Mouse (Mus musculus) adrenal gland (tissue): ENCODE results near the gene Ptpre.
"Not testable (repeated sequence)": the region's sequence is repeated elsewhere in the genome, so short reads cannot be mapped to it uniquely, and the experiment has no call there.

Experiments
- intact Hi-C: fragments of 180-260 bp; cut with DNase I; formaldehyde crosslinking; loops from one replicate; pipeline ENCODE4 v1.15.1; 2025

Ptpre gene

GRCm38 (mm10) chr7:135673576-135673975 is 136.3 kb downstream of the Ptpre start:
- intact Hi-C loops = no loop called here

GRCm38 (mm10) chr7:135676722-135677121 is 139.4 kb downstream of the Ptpre start:
- intact Hi-C loops = no loop called here

DNA sequence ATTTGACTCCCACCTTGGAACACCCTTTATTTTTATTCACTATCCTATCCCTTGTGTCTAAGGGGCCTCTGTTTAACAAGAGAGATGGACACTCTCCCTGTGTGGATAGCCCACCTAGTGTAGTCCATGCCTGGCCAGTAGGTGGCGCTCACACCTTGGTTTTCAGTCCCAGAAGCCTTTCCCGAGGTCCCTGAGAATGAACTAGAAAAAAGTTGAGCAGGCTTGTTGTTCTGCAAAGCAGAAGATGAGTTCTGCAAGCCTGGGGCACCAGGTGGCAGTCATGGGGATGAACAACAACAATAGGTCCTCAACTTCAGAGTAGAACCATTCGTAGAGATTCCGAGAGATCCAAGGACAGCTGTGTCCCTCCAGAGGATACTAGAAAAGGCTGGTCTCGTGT is 143.1 kb downstream of the Ptpre start:
- intact Hi-C loops = loop anchor here (5.0 kb wide), 1 partner anchor 57 kb away; no protein-coding TSS in a partner anchor

DNA sequence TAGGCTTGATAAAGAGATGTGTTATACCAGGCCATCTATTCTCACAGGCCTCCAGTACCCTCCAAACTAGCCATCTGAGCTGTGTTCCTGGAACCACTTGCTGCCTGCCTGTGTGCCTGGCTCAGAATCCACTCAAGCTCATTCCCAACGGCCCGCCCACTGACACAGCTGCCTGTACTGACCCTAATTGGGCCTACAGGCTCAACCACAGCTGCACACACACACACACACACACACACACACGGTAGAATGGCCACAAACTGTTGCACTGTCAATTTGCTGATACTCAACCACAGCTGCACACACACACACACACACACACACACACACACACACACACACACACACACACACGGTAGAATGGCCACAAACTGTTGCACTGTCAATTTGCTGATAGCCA is 146.8 kb downstream of the Ptpre start:
- intact Hi-C loops = loop anchor here (5.0 kb wide), 1 partner anchor 53 kb away; no protein-coding TSS in a partner anchor

- intact Hi-C loops = loop anchor here (5.0 kb wide), 1 partner anchor 52 kb away; no protein-coding TSS in a partner anchor
Observed at GRCm38 (mm10) chr7:135684938-135685337, 147.7 kb downstream of the Ptpre start.

DNA sequence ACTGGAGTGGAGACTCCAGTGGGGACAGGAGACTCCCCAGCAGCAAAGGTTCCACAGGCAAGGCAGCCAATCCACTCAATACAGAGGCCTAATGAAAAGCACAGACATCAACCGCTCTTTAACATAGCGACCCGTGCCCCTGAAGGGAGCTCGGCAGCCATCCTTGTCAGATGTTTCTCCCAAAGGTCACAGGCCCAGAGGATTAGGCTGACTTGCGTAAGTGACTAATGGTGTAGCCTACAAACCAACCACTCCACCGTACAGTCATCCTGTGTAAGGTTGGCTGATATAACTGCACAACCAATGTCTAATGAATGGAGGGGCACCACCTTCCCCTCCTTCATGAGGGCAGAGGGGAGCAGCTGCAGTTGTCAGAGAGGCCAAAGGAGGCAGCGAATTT is 152.1 kb downstream of the Ptpre start:
- intact Hi-C loops = loop anchor here (2.0 kb wide), 1 partner anchor 55 kb away; no protein-coding TSS in a partner anchor

DNA sequence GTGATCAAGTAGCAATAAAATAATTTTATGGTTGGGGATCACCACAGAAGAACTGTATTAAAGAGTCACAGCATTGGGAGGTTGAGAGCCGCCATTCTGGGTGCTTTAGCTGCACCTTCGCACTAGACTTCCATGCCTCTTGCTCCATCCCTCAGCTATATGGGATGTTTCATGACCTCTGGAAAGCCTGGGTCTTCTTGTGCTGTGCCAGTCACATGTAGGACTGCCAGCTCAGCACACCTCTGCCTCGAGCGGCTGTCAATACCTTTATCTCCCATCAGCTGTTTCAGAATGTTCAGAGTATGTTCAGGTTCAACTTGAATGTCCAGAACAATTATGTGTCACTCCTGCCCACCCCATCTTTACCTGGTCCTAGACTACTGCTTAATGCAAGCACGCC is 154.7 kb downstream of the Ptpre start:
- intact Hi-C loops = no loop called here

- intact Hi-C loops = no loop called here
Observed at GRCm38 (mm10) chr7:135694130-135694529, 156.8 kb downstream of the Ptpre start.

DNA sequence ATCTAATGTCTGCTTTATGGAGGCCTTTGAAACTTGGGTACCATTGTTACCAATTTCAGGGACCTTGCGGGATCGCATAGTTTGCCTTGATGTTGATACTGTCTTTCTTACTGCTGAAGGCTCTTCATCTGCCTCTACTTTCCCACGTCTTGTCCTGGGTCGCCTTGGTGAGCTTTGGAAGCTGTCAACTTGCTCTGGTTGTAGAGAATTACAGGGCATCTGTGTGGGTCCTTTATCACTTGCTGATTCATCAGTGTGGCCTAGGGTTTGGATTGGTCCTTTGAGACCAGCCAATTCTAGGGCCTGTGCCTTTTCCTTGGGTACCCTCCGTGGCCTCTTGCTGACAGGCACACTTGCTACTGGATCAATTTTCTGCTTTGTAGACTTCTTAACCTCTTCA is 157.5 kb downstream of the Ptpre start:
- intact Hi-C loops = no loop called here

- intact Hi-C loops = no loop called here
Observed at GRCm38 (mm10) chr7:135696127-135696526, 158.8 kb downstream of the Ptpre start.

GRCm38 (mm10) chr7:135697021-135697740 is 159.9 kb downstream of the Ptpre start:
- intact Hi-C loops = not testable (repeated sequence)

DNA sequence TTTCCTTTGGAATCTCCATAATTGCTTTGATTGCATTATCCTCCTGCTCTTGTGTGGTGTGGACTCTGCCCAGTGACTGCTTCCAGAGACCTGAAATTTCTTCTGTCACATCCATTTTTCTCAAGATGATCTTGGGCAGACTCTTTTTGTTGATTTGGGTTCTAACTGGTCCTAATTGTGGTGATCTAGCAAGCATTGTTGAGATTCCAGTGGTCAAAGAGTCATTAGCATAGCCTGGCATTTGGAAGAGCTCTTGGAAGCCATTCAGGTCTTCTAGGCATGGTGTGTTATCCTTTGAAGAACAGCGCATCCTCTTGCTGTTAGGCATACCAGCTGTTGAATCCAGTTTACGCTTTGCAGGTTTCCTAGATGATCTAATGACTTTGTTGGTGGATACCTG is 161.1 kb downstream of the Ptpre start:
- intact Hi-C loops = no loop called here

- intact Hi-C loops = not testable (repeated sequence)
Observed at GRCm38 (mm10) chr7:135699351-135699750, 162.1 kb downstream of the Ptpre start.

DNA sequence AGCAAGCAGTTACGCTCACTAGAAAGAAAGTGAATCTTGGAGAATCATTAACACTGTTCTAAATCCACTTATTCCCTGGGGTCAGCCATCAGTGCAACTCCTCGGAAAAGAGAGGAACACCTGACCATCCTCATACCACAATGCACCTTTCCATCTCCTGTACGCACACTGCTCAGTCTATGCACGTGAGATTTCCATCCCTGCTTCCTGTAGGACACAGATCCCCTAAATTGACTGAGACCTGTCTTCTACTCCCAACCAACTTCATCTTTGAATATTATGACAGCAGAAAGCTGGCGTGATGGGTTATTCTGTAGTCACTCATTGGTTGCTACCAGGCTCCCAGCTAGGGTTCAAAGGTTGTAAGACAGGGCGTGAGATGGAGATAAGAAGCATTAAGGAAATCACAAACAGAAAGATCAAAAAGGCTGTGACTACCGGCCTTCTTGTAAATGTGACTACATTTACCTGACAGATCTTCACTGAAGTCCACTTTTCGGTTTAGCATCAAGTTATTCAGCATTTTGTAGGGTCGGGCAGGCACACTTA is 166.4 kb downstream of the Ptpre start:
- intact Hi-C loops = no loop called here

- intact Hi-C loops = no loop called here
Observed at GRCm38 (mm10) chr7:135704251-135704650, 167.0 kb downstream of the Ptpre start.

DNA sequence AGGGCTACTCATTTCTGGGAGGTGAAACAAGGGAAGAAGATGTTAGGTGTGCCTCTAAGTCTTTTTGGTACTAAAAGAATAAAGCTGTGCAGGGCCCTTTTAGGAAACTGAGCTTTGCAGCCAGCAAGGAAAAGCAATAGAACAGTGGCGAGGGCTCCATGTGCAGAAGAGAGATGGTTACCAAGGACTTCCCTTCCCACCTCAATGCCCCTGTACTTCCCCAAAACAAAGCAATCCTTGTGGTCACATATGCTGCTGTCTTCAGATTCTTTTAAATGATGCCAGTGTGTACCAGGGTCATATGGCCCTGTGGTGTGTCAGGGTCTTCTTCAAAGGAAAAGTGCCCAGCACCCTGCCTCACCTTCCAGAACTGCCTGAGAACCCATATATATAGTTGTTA is 167.8 kb downstream of the Ptpre start:
- intact Hi-C loops = no loop called here

DNA sequence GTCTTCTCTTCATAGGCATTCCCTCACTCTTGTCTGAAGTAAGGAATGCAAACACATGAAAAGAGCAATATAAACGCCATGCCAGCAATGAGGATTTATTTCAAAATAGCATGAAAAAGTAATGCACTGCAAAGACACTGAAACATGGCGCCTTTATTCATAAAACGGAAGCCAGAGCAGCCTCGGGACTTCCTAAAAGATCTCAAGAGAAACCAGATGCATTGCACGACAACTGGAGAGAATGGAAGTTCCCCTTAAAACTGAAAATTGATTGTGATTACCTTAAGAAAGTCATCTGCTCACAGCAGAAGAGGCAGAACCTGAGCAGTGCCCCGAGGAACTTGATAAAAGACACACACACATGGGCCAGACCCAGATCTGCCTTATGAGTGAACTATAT is 168.5 kb downstream of the Ptpre start:
- intact Hi-C loops = no loop called here

DNA sequence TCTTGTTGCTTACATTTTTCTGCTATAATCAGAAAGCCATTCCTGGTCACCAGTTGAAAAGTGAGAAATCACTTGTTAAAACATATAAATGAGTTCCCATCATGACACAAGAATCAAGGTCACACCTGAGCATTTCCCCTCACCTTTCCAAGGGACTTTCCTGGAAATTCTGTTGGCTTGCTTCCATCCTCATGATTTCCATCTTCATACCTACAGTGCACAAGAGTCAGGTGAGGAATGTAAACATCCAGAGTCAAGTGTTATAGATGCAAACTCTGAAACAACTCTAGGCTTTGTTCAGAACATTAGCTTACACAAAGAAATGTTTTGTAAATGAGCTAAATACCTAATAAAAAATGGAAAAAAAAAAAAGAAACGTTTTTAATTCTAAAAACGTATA is 173.4 kb downstream of the Ptpre start:
- intact Hi-C loops = no loop called here

DNA sequence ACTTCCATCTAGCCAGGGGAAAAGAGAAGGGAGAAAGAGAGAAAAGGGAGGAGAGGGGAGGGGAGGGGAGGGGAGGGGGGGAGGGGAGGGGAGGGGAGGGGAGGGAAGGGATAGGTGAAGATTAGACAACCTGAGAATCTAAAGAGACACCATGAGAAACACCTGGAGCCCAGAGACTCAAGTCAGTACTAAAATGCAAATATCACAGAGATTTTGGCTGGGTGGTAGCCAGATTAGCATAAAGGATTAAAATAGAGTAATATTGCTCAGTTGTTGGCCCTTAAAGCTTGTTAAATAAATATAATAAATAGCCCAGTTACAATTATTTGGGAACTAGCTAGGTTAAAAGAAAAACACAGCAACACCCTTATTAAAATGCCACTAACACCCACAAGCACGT is 175.3 kb downstream of the Ptpre start:
- intact Hi-C loops = no loop called here

- intact Hi-C loops = no loop called here
Observed at GRCm38 (mm10) chr7:135713326-135713725, 176.0 kb downstream of the Ptpre start.

- intact Hi-C loops = no loop called here
Observed at GRCm38 (mm10) chr7:135715166-135715565, 177.9 kb downstream of the Ptpre start.

DNA sequence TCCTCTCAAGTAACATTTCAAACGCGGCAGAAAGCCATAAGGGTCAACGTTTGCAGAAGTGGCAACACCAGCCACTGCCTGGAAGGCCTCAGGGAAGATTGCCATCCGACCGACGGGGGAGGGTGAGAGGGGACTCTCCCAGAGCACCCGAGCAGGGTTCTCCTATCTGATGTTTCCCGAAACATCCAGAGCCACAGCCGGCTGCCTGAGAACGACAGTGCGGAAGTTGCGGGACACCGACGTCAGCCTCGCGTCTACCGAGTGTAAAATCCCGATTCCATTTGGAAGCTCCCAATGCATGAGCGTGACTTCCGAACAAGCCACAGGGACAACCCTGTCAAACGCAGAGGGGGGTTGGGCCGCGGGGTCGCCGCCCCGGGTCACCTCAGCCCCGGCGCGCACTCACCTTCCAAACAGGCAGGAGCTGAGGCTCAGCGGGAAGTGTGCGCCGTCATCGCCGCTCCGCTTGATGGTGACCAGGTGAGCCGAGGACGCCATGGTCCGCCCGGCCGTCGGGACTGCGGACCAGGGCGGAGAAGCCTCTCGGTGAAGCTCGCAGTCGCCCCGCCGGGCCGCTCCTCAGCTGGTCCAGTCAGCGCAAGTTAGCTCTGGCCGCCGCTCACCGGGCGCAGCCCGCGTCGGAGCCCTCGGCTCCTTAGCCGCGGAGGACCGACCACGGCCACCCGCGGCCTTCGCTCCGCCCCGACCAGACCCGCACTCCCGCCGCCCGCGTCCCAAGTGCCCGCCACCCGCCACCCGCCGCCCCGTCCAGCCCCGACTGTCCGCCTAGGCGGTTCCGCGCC is 178.6 kb downstream of the Ptpre start, which contains the start of gene Mki67:
Gene Mki67 (minus strand): TSS at position 720 of the 803 bp plus-strand sequence.
- intact Hi-C loops = no loop called here
